Mouse (Mus musculus): ENCODE results near the gene Ccdc187.

The Ccdc187 gene

DNA sequence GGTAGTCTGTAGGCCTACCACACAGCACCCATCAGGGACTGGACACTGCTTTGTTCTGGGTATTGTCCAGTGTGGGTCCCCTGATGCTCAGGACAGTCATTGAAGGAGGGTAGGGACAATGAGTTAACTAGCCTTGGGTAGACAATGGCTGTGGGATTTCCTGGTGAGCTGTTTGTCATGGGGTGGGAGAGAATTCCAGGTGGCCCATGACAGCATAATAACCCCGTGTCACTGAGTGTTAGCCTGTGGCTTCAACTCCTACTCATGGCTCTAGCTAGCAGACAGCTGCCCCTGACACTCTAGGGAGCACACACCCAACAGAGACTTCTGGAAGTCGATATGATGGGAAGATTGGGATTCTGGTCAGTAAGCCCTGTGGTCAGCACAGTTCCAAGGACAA lies at the start of gene Ccdc187:
Gene Ccdc187 (minus strand): TSS at position 101 of the 400 bp plus-strand sequence.
- DNase-seq (ENCODE audit: low spot score): no peak

DNA sequence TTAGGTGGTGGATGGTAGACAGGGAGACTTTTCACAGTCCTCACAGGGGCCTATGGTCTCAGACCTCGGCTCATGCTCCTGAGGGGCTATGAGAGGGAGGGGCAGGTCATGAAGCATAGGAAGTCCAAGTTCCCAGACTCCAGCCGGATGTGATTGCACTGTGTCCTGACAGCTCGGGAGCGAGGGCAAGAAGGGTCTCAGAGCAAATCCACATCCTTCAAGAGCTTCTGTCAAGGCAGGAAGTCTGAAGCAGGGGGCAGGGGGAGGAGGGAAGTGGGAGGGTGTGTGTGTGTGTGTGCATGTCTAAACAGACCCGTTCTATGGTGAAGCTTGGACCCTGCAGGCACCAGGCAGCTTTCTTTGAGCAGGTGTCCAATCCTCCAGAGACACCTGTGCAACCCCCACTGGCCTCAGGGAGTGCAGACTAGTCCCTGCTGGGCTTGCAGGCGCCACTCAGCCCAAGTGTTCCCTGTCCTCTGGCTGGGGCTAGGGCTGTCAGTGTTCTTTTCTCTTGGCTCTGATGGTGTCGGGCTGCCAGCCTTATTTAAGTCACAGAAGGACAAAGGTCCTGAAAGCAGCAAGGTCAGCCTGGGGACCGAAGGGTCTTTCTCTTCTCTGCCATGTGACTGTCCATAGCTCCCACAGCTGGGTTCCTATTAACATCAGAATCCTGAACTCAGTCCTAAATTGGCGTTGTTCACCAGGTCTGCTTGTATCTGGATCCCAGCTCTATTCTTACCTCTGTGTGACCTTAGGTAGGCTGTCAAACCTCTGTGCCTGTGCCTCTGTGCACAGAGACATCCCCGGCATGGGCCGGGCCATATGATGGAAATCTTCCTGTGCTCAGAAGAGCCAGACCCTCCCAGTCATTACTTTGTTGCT lies 48.5 kb upstream of the Ccdc187 start:
- no peak for DNase-seq (ENCODE audit: low spot score)

GRCm38 (mm10) chr2:26342044-26342443 lies 47.7 kb upstream of the Ccdc187 start:
- DNase-seq (ENCODE audit: low spot score): peak; percentile 36

DNA sequence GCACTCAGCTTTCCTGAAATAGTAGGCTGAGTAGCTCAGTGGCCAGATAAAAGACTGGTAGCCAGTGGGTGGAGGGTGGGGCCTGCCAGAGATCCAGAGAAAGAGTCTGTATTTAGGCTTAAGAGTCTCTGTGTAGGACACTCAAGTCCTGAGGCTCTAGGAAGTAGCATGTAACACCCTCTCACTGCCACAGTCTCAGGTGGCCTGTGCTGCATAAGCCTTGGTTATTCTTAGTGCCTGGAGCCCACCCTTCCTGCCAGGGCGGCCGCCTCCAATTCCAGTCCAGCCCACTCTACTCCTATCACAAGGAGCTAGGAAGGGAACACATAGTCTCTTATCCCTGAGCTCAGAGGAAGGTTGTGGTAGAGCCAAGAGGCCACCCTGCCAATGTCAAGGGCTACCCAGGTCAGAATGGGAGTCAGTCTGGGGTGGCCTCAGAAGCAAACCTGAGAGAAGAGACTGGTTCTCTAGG lies 47.2 kb upstream of the Ccdc187 start:
- no peak for DNase-seq (ENCODE audit: low spot score)

DNA sequence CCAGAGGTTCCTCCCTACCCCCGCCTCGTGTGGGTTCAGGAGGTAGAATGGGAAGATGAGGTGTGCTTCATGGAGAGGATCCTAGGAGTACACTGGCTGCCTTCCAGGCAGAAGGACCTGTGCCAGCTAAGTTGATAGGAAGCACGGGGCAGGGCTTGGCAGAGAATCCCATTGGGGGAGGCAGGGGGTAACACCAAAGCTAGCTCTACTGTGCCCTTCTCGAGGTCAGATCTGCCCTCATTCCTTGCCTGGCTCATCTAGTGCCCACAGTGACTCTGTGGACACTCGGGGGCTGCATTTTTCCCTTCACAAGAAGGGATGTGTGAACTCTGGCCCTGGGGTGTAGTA lies 44.8 kb upstream of the Ccdc187 start:
- peak; percentile 49 for DNase-seq (ENCODE audit: low spot score)

GRCm38 (mm10) chr2:26338302-26339203 lies 44.2 kb upstream of the Ccdc187 start:
- no peak for DNase-seq (ENCODE audit: low spot score)

GRCm38 (mm10) chr2:26330702-26331101 lies 36.3 kb upstream of the Ccdc187 start:
- DNase-seq (ENCODE audit: low spot score): no peak

GRCm38 (mm10) chr2:26330056-26330468 lies 35.7 kb upstream of the Ccdc187 start:
- DNase-seq (ENCODE audit: low spot score): no peak

- DNase-seq (ENCODE audit: low spot score): no peak
Observed at GRCm38 (mm10) chr2:26329402-26329801, 35.0 kb upstream of the Ccdc187 start.

GRCm38 (mm10) chr2:26327852-26328251 lies 33.5 kb upstream of the Ccdc187 start:
- DNase-seq (ENCODE audit: low spot score): no peak

- no peak for DNase-seq (ENCODE audit: low spot score)
Observed at GRCm38 (mm10) chr2:26325386-26326181, 31.2 kb upstream of the Ccdc187 start.

DNA sequence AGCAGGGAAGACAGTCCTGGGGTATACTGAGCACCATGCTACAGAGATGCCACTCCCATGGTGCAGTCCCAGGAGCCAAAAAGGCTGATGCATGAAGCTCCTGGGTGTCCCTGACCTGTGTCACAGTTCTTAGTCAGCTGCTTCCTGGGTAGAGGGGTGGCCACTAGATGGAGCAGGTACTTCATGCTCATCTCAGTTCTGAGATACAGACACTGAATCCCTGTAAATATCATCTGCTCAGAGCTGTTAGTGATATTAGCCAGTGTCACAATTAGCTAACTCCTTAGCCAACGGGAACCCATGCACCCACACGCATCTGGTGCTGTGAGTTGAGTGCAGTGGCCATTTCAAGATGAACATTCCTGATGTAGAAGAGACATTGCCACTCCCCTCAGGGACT lies 30.6 kb upstream of the Ccdc187 start:
- DNase-seq (ENCODE audit: low spot score): no peak

GRCm38 (mm10) chr2:26323589-26324325 lies 29.4 kb upstream of the Ccdc187 start:
- DNase-seq (ENCODE audit: low spot score): no peak

DNA sequence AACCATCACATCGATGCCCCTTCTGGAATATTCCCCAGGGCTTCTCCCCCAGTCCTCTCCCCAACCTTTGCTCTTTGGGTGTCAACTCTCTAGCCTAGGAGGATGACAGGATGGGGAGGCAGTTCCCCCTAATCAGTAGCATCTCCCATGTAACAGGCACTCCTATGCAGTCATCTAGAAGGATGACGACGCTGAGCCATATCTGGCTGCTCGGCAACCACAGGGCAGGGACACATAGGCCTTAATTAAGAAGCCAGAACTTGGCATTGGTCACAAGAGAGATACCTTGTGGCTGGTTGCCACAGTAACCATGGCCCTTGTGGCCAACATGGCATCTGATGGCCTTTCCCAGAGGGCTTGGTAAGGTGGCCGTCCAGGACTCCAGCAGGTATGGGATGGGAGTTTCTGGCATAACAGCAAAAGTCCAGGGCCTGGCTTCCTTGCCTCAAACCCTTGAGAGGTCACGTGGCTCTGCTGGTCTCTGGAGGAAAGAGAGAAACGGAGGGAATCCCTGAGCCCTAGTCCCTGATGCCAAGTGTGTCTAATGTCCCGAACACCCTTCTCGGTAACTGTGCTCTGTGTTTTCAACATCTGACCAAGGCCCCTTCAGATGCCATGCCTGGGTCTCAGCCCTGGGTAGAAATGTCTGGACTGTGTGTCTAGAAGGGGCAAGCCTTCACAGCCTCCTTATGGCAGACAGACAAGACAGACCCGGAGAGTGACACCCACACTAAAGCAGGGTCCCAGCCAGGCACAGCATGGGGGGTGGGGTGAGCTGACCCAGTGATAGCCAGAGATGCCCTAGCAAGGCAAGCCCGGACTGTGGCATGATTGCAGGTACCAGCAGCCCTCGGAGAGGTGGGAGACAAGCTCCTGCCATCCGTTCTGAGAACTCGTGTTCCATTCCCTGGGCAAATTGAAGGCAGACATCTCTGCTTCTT lies 26.2 kb upstream of the Ccdc187 start:
- DNase-seq (ENCODE audit: low spot score): no peak

DNA sequence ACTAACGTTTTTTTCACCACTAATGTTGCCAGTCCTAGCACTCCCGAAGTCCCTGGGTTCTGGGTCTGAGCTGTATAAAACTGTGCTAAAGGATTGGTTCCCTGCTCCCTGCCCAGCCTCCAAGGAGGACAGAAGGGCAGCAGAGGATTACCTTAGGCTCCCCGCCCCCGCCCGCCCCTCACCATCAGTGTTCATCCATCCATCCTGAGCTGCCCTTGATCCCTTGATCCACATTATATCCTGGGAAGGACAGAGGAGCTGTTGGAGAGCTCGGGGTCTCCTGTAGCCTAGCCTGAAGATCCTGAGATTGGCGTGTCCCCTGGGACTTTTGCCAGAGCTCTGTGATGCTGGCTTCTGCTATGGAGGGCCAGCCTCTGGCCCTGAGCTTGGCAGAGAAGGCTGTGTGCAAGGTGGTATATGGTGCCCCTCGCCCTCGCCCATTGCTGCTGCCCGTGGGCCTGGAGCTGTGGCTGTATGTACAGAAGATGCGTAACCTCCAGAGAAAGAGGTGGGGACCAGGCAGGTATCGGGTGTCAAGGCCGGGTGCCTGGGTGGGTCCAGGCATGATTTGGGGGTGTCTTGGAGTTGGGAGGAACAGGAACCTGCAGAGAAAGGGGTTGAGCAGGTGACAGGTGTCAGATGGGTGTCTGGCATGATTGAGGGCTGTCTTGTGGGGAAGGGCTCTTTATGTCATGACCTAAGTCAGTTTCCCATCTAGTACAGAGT lies 25.3 kb upstream of the Ccdc187 start:
- DNase-seq (ENCODE audit: low spot score): no peak

DNA sequence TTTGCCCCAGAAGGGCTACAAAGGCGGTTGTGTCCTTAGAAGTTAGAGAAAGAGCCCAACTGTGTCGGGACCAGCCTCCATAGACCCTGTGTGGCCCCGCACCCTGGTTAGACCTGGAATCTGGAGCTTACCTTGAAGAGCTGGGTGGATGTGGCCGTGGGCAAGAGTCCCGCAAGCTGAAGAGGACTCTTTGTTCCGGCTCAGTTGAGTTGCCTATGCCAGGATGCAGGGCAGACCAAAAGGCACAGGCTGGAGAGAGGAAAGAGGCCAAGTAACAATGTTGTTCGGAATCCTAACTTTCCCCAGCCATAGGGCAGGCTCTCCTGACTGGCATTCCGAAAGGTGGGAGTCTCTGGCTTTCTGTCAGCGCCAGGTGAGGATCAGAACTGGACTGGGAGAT lies 24.8 kb upstream of the Ccdc187 start:
- no peak for DNase-seq (ENCODE audit: low spot score)

DNA sequence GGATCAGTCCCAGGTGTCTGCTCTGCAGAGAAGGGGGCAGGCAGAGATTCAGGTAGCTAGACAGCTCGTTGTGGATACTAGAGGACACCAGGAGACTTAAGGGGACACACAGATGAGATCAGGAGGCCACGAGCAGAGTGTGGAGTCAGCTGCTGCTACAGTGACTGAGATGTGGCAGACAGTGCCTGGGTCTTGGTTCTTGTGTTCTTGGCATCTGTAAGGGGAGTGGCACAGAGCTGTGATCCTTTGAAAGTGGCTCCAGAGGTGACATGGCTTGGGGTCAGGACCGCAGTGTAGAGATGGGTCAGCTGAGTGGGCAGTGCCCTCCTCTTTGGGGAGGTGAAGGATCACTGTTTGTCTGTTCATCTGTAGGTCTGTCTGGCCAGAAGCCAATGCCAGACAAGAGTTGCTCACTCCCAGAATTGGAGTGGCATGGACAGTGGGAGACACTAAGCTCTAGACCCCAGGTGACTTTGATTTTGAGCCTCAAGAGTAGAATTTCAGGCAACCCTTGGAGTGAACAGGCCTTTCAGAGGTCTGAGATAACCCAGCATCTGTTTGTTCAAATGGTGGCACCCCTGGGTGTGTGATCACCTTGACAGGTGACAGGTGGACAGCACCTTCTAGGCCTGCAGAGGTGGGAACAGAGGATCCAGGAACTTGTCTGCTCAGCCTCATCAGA lies 23.8 kb upstream of the Ccdc187 start:
- DNase-seq (ENCODE audit: low spot score): no peak

GRCm38 (mm10) chr2:26317371-26317770 lies 23.0 kb upstream of the Ccdc187 start:
- DNase-seq (ENCODE audit: low spot score): no peak

Data from ovary, postnatal 14 days (tissue).